Mouse (Mus musculus): ENCODE results near the gene Abcb8. TPM values are rescaled to one million over a fixed set of nuclear protein-coding genes. Genes with fewer than 3 reads are reported as not detected.

Gene Abcb8
- polyA plus RNA-seq, 1 experiment from 2014 or later = 58.1 TPM

DNA sequence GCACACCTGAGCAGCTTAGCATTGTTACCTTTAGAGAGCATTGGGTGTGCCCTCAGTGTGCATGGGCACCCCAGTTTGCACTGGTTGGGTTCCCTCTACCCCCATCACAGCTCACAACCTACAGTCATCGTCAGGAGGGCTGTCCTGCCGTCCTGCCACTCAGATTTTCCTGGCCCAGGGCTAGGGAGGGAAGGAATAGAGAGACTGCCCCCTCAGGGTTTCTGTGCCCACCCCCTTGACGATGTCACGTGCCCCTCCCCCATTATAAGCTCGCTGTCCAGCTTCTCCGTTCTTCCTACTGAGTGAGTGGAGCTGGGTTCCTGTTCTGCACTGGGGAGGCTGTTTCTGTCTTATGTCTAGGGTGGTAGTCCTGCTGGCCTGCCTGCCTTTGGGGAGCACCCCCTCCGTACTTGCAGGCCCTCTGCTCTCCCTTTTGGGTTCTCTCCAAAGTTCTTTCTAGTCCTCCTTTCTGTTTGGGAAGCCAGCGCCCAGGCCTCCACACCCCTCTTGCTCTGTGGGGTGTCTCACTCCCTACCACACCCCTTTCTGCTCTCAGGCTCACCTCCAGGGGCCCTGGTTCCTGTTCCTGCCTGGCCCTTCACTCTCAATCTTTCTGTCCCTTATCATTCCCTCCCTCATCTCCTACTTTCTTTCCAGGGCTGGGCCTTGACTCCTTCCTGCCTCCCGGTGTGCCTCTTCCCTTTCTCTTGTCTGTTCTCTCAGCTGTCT lies 33.3 kb downstream of the Abcb8 start:
- Histone ChIP-seq H3K27ac (ENCODE audit: low read length) (no peak overlapping the region), H3K9me3 (ENCODE audit: control insufficient read depth, low read length) (no peaks in the 10 kb centered on the region), H3K36me3 (ENCODE audit: control insufficient read depth, insufficient read depth) (no peaks in the 10 kb centered on the region), H3K27me3 (replicated peaks; ENCODE audit: control insufficient read depth, insufficient read depth, low read length) (no peaks in the 10 kb centered on the region), H3K4me2 (ENCODE audit: low read length) (peak overlapping the region; percentile 96; the same call in 1 of the 2 replicates), H3K9ac (replicated peaks; ENCODE audit: low read depth, low read length) (no peak overlapping the region; the same call in 1 of the 2 replicates), H3K4me3 (replicated peaks; ENCODE audit: low read length) (no peak overlapping the region), H3K4me1 (replicated peaks; ENCODE audit: control insufficient read depth, insufficient read depth, low read length) (peaks cover 47% of the 10 kb centered on the region)
- WGBS = 13% methylated on average over 9 of the region's 9 CpGs
- no peak for ATAC-seq

DNA sequence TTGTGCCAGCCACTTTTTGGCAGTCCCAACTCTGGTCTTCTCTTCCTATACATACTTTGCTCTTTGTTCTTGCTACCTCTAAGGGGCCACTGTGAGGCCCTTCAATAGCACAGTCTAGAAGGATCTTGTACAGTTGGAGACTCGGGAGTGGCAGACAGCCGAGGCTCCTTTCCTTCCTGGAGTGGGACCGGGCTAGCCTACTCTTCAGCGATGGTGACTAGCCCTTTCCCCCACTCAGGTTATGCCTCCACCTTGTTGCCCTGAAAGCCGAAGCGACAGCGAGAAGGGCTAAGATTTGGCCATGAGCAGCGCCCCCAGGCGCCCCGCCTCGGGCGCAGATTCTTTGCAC lies 33.8 kb downstream of the Abcb8 start:
- 12% methylated on average over 12 of the region's 12 CpGs for WGBS
- Histone ChIP-seq H3K36me3 (ENCODE audit: control insufficient read depth, insufficient read depth) (no peaks in the 10 kb centered on the region), H3K4me3 (replicated peaks; ENCODE audit: low read length) (no peak overlapping the region), H3K27me3 (replicated peaks; ENCODE audit: control insufficient read depth, insufficient read depth, low read length) (no peaks in the 10 kb centered on the region), H3K27ac (ENCODE audit: low read length) (no peak overlapping the region), H3K9ac (replicated peaks; ENCODE audit: low read depth, low read length) (no peak overlapping the region), H3K4me2 (ENCODE audit: low read length) (no peak overlapping the region), H3K9me3 (ENCODE audit: control insufficient read depth, low read length) (no peaks in the 10 kb centered on the region), H3K4me1 (replicated peaks; ENCODE audit: control insufficient read depth, insufficient read depth, low read length) (peaks cover 45% of the 10 kb centered on the region)
- ATAC-seq = no peak

DNA sequence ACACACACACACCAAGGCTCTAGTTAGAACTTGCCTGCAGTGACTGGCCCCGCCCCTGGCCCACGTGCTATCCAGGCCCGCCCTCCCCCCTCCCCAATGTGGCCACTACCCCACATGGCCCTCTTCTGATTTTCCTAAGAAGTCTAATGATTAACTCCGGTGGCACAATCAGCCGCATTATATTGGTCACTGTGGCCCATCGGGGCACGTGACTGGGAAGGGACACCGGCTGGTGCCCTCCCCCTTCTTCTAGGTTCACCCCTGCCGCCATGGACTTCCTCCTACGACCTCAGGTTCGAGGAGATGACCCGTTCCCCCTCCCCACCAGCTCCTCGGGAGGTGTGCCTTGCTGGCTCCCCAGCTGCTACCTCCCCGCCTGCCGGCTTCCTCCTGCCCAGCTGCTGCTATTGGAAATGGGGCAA lies 34.5 kb downstream of the Abcb8 start:
- 9% methylated on average over 15 of the region's 15 CpGs for WGBS
- Histone ChIP-seq H3K4me1 (replicated peaks; ENCODE audit: control insufficient read depth, insufficient read depth, low read length) (peaks cover 38% of the 10 kb centered on the region), H3K4me3 (replicated peaks; ENCODE audit: low read length) (no peak overlapping the region), H3K4me2 (ENCODE audit: low read length) (no peak overlapping the region), H3K9ac (replicated peaks; ENCODE audit: low read depth, low read length) (no peak overlapping the region), H3K27ac (ENCODE audit: low read length) (no peak overlapping the region), H3K9me3 (ENCODE audit: control insufficient read depth, low read length) (no peaks in the 10 kb centered on the region), H3K36me3 (ENCODE audit: control insufficient read depth, insufficient read depth) (no peaks in the 10 kb centered on the region), H3K27me3 (replicated peaks; ENCODE audit: control insufficient read depth, insufficient read depth, low read length) (no peaks in the 10 kb centered on the region)
- no peak for ATAC-seq

GRCm38 (mm10) chr5:24428596-24428995 lies 35.1 kb downstream of the Abcb8 start:
- no peaks in the 10 kb centered on the region for H3K9me3 ChIP-seq (ENCODE audit: control insufficient read depth, low read length)
- peaks cover 38% of the 10 kb centered on the region for H3K4me1 ChIP-seq (replicated peaks; ENCODE audit: control insufficient read depth, insufficient read depth, low read length)
- no peak overlapping the region for H3K9ac ChIP-seq (replicated peaks; ENCODE audit: low read depth, low read length)
- no peaks in the 10 kb centered on the region for H3K27me3 ChIP-seq (replicated peaks; ENCODE audit: control insufficient read depth, insufficient read depth, low read length)
- 20% methylated on average over 8 of the region's 9 CpGs for WGBS
- H3K4me2 ChIP-seq (ENCODE audit: low read length) = no peak overlapping the region
- H3K36me3 ChIP-seq (ENCODE audit: control insufficient read depth, insufficient read depth) = no peaks in the 10 kb centered on the region
- H3K27ac ChIP-seq (ENCODE audit: low read length) = no peak overlapping the region
- no peak overlapping the region for H3K4me3 ChIP-seq (replicated peaks; ENCODE audit: low read length)
- ATAC-seq = no peak

GRCm38 (mm10) chr5:24433993-24434392 lies 40.5 kb downstream of the Abcb8 start:
- H3K36me3 ChIP-seq (ENCODE audit: control insufficient read depth, insufficient read depth) = no peaks in the 10 kb centered on the region; the same call in 1 of the 2 replicates
- no peaks in the 10 kb centered on the region for H3K27me3 ChIP-seq (replicated peaks; ENCODE audit: control insufficient read depth, insufficient read depth, low read length)
- no peak overlapping the region for H3K9ac ChIP-seq (replicated peaks; ENCODE audit: low read depth, low read length)
- H3K9me3 ChIP-seq (ENCODE audit: control insufficient read depth, low read length) = no peaks in the 10 kb centered on the region
- ATAC-seq = no peak
- no peak overlapping the region for H3K4me3 ChIP-seq (replicated peaks; ENCODE audit: low read length)
- no peaks in the 10 kb centered on the region for H3K4me1 ChIP-seq (replicated peaks; ENCODE audit: control insufficient read depth, insufficient read depth, low read length)
- 94% methylated on average over 8 of the region's 8 CpGs for WGBS
- H3K4me2 ChIP-seq (ENCODE audit: low read length) = no peak overlapping the region
- no peak overlapping the region for H3K27ac ChIP-seq (ENCODE audit: low read length)

- WGBS = 91% methylated on average over 8 of the region's 8 CpGs
- Histone ChIP-seq H3K27ac (ENCODE audit: low read length) (no peak overlapping the region), H3K9ac (replicated peaks; ENCODE audit: low read depth, low read length) (no peak overlapping the region), H3K4me2 (ENCODE audit: low read length) (no peak overlapping the region), H3K9me3 (ENCODE audit: control insufficient read depth, low read length) (no peaks in the 10 kb centered on the region), H3K36me3 (ENCODE audit: control insufficient read depth, insufficient read depth) (no peaks in the 10 kb centered on the region; the same call in 1 of the 2 replicates), H3K4me1 (replicated peaks; ENCODE audit: control insufficient read depth, insufficient read depth, low read length) (peaks cover 16% of the 10 kb centered on the region), H3K4me3 (replicated peaks; ENCODE audit: low read length) (no peak overlapping the region), H3K27me3 (replicated peaks; ENCODE audit: control insufficient read depth, insufficient read depth, low read length) (no peaks in the 10 kb centered on the region)
- ATAC-seq = no peak
Measured at GRCm38 (mm10) chr5:24441187-24441586, 47.7 kb downstream of the Abcb8 start.

DNA sequence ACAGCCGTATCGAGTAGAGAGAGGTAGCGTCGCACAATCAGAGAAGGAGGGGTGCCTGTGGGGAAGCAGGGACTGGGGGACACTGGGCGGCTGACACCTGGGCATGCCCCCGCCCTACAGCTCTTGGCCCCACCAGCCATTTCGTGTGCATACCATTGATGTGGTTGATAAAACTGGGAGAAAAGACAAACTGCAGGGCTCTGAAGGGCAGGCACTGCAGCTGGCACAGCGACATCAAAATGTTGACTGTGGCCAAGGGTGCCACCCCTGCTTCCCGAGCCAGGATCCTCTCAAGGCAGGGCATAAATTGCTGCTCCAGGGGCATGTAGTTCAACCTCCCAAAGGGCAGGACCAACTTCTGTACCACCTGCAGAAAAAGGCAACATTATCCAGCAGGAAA lies 48.6 kb downstream of the Abcb8 start:
- 87% methylated on average over 9 of the region's 9 CpGs for WGBS
- H3K9ac ChIP-seq (replicated peaks; ENCODE audit: low read depth, low read length) = no peak overlapping the region
- no peak overlapping the region for H3K4me3 ChIP-seq (replicated peaks; ENCODE audit: low read length)
- H3K27me3 ChIP-seq (replicated peaks; ENCODE audit: control insufficient read depth, insufficient read depth, low read length) = no peaks in the 10 kb centered on the region
- no peak overlapping the region for H3K4me2 ChIP-seq (ENCODE audit: low read length)
- peaks cover 21% of the 10 kb centered on the region for H3K4me1 ChIP-seq (replicated peaks; ENCODE audit: control insufficient read depth, insufficient read depth, low read length)
- no peak overlapping the region for H3K27ac ChIP-seq (ENCODE audit: low read length)
- ATAC-seq = no peak
- H3K36me3 ChIP-seq (ENCODE audit: control insufficient read depth, insufficient read depth) = no peaks in the 10 kb centered on the region; the same call in 1 of the 2 replicates
- no peaks in the 10 kb centered on the region for H3K9me3 ChIP-seq (ENCODE audit: control insufficient read depth, low read length)

DNA sequence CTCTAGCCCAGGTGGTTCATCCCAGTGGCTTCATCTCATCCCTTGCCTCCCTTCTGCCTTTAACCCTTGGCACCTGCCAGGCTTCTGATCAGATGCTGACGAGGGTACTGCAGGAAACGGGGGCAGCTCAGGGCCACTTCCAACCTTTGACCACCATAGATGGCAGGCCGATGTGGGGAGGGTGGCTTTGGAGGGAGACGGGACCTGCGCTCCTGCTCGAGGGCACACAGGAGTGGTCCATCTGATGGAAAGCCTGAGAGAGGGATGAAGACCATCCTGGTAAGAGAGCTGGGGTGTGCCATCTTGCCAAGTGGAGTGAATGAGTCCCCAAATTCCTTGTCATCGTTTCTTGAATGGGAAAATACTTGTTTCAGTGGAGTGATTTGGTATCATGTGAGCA lies 49.7 kb downstream of the Abcb8 start:
- H3K27ac ChIP-seq (ENCODE audit: low read length) = no peak overlapping the region
- H3K27me3 ChIP-seq (replicated peaks; ENCODE audit: control insufficient read depth, insufficient read depth, low read length) = no peaks in the 10 kb centered on the region
- ATAC-seq = no peak
- no peaks in the 10 kb centered on the region for H3K9me3 ChIP-seq (ENCODE audit: control insufficient read depth, low read length)
- H3K9ac ChIP-seq (replicated peaks; ENCODE audit: low read depth, low read length) = no peak overlapping the region
- H3K4me1 ChIP-seq (replicated peaks; ENCODE audit: control insufficient read depth, insufficient read depth, low read length) = peaks cover 30% of the 10 kb centered on the region
- H3K4me2 ChIP-seq (ENCODE audit: low read length) = no peak overlapping the region
- 89% methylated on average over 7 of the region's 7 CpGs for WGBS
- no peaks in the 10 kb centered on the region; the same call in 1 of the 2 replicates for H3K36me3 ChIP-seq (ENCODE audit: control insufficient read depth, insufficient read depth)
- H3K4me3 ChIP-seq (replicated peaks; ENCODE audit: low read length) = no peak overlapping the region

DNA sequence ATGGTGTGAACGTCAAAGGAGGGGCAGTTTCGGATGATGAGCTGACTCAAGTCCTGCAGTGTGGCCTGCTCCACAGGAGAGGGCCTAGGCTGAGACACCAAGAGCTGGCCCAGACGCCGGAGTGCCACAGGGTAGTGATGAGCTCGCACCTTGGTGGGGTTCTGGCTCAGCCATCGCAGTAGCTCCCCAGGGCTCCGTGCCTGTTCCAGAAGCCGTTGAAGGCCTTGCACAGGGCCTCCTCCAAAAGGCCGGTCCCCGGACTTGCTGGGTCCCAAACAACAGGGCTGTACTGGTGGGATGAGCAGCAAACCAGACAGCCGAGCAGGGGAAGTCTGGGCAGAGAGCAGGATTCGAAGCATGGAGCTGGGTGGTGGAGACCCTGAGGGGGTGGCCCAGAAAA lies 50.5 kb downstream of the Abcb8 start:
- H3K9me3 ChIP-seq (ENCODE audit: control insufficient read depth, low read length) = no peaks in the 10 kb centered on the region
- peak overlapping the region; percentile 96; the same call in 1 of the 2 replicates for H3K9ac ChIP-seq (replicated peaks; ENCODE audit: low read depth, low read length)
- H3K4me3 ChIP-seq (replicated peaks; ENCODE audit: low read length) = peak overlapping the region; percentile 77
- peak overlapping the region; percentile 77 for H3K4me2 ChIP-seq (ENCODE audit: low read length)
- WGBS = 88% methylated on average over 12 of the region's 12 CpGs
- peaks cover 30% of the 10 kb centered on the region for H3K4me1 ChIP-seq (replicated peaks; ENCODE audit: control insufficient read depth, insufficient read depth, low read length)
- H3K27ac ChIP-seq (ENCODE audit: low read length) = no peak overlapping the region
- no peak for ATAC-seq
- H3K36me3 ChIP-seq (ENCODE audit: control insufficient read depth, insufficient read depth) = no peaks in the 10 kb centered on the region; the same call in 1 of the 2 replicates
- H3K27me3 ChIP-seq (replicated peaks; ENCODE audit: control insufficient read depth, insufficient read depth, low read length) = no peaks in the 10 kb centered on the region

Data from forebrain, embryonic 16.5 days (tissue).